Mouse (Mus musculus) kidney, postnatal 10 days (tissue): Measurements from ENCODE around the gene Zfyve21.
A peak's percentile ranks its signal among the peaks of the same experiment; 100 is the strongest.

ENCODE experiments used
- DNase-seq: peaks from one replicate; pipeline ENCODE4 v3.0.0; 2021; ENCODE audit warnings: mixed read lengths

Gene Zfyve21

GRCm38 (mm10) chr12:111813766-111814617, at the start of gene Zfyve21, which contains the start of gene Xrcc3:
Gene Zfyve21, plus strand, starts transcription at chr12:111814170.
Gene Xrcc3, minus strand, starts transcription at chr12:111813873.
- DNase-seq = peak; percentile 98

- no peak for DNase-seq
Observed at GRCm38 (mm10) chr12:111766313-111767236, 47.4 kb upstream of the Zfyve21 start.

GRCm38 (mm10) chr12:111768322-111768928, 45.5 kb upstream of the Zfyve21 start:
- no peak for DNase-seq

GRCm38 (mm10) chr12:111769306-111769705, 44.7 kb upstream of the Zfyve21 start:
- peak; percentile 86 for DNase-seq

DNA sequence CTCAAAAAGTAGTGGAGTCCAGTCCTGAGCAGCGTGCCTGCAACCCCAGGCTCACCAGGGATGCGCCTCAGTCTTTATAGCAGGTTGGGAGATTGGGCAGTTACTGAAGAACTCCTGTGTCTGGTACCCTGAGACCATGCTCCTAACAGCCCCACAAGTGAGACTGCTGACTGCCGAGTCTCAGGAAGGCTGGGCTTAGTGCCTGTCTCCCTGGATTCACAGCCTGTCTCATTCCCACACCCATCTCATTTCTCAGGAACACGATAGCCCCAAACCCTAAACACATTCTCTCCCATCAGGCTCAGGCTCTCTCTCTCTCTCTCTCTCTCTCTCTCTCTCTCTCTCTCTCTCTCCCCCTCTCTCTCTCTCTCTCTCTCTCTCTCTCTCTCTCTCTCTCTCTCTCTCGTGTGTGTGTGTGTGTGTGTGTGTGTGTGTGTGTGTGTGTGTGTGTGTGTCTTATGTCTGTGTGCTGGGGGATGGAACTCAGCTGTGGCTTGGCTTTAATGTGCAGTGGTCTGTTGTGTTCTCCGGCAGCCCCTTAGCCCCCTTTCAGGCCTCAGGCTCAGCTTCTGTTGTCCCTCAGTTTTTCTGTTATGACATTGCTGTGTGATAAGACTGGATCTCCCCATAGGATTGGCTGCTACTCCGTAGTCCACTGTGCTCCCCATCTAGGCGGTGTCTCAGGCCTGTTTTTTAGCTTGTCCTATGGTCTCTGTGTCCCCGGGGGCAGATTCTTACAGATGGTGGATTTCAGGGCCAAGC, 44.0 kb upstream of the Zfyve21 start:
- no peak for DNase-seq

- no peak for DNase-seq
Observed at GRCm38 (mm10) chr12:111770651-111771050, 43.3 kb upstream of the Zfyve21 start.

GRCm38 (mm10) chr12:111774156-111774555, 39.8 kb upstream of the Zfyve21 start:
- DNase-seq = no peak

- DNase-seq = no peak
Observed at GRCm38 (mm10) chr12:111774845-111775244, 39.1 kb upstream of the Zfyve21 start.

- DNase-seq = no peak
Observed at GRCm38 (mm10) chr12:111777919-111778318, 36.1 kb upstream of the Zfyve21 start.

- DNase-seq = no peak
Observed at GRCm38 (mm10) chr12:111779544-111779943, 34.4 kb upstream of the Zfyve21 start.

DNA sequence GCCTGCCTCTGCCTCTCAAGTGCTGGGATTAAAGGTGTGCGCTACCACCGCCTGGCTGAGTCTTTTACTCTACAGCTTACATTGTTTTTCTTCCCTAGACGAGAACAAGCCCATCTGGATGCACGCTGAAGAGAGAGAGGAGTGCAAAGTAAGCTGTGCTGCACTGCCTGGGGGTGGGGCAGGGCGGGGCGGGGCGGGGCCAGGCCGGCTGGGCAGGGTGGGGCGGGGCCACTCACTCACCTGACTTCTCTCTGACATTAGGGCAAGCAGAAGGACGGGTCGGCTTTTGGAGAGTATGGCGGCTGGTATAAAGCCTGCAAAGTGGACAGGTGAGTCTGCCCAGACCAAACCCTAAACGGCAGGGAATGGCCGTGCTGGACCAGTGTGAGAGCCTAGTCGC, 28.8 kb upstream of the Zfyve21 start:
- DNase-seq = no peak

DNA sequence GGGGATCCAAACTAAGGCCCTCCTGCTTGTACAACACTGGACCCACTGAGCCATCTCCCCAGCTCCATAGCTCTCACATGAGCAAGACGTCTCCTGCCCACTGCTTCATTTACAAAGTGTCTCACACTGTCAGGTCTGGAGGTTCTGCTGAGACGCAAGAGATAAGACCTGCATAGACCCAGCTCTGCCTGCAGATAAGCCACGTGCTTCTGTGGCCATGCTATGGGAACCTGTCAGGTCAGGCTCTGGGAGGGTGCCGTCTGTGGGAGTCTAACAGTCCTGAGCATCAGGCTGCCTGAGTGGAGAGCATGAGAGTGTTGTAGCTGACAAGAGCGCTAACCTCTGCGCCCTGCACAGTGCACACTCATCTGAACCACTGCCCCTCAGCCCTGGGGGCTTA, 27.0 kb upstream of the Zfyve21 start:
- DNase-seq = no peak

DNA sequence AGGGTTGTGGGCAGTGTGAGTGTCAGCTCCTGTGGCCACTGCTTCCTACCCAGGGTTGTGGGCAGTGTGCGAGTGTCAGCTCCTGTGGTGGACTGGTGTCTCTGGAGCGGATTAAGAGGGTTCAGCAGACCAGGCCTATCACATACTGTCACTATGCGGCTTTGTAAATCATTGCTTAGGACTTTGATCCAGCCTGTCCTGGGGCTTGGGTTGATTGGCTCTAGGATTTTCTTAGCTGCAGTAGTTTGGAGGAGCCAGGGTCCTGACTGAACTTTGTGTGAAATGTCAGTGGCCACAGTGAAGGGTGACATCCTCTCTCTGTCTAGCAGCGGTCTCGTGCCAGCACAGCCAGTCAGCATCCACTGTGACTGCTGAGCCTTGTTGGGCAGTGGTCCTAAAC, 23.9 kb upstream of the Zfyve21 start:
- peak; percentile 63 for DNase-seq

GRCm38 (mm10) chr12:111790631-111791030, 23.3 kb upstream of the Zfyve21 start:
- DNase-seq = no peak

DNA sequence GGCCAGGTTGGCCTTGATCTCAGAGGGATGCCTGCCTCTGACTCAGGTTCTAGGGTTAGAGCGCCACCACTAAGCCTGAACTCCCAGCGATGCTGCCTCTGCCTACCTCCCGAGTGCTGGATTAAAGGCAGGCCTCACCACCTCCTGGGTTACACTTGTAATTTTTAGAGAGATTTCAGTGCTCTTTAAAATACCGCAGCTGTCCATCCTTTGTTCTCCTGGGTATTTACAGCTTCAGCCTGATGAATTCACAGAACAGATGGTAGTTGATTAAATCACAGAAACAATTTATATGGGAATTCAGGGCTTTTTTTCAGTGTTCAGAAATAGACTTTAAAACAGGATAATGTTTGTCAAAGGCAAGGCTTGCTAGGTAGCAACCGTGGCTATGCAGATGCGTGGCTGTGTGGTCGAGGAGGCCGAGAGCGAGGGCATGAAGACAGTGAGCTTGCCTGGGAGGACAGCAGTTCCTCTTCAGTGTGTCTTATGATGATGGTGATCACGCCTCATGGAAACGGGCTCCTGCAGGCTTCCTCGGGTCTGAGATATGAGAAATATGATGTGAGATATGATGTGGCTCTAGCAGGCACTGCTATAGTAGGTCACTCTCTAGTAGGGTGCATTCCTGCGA, 22.4 kb upstream of the Zfyve21 start:
- DNase-seq = no peak

- DNase-seq = peak; percentile 76
Observed at GRCm38 (mm10) chr12:111794102-111794501, 19.9 kb upstream of the Zfyve21 start.

- DNase-seq = no peak
Observed at GRCm38 (mm10) chr12:111794526-111795179, 19.3 kb upstream of the Zfyve21 start.

DNA sequence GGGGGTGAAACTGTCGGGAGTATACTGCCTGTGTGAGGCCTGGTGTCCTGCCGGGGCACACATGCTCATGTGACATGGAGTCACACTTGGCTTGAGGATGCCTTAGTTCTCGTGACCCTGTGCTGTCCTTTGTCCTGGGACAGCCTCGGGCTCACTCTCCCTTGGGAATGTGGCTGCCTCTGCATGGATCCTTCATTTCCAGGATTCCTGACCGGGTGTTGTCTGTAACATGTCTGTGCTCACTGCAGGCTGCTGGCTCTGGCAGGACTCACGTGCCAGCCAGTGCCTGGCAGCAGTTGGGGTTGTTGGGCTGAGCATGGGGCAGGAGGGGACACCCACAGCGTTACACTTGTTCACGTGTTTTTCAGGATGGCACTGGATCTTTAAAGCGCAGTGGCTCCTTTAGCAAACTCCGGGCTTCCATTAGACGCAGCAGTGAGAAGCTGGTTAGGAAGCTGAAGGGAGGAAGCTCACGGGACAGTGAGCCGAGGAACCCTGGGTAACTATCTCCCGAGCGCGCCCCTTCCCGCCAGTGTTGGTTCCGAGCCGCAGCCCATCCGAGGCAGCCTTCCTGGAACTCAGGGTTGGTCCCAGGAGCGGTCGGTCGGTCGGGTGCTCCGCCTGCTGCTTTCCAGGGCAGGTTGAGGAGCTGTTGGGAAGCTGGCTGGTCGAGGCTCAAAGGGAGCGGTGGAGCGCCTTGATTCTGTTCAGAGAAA, 18.6 kb upstream of the Zfyve21 start:
- DNase-seq = peak; percentile 56

DNA sequence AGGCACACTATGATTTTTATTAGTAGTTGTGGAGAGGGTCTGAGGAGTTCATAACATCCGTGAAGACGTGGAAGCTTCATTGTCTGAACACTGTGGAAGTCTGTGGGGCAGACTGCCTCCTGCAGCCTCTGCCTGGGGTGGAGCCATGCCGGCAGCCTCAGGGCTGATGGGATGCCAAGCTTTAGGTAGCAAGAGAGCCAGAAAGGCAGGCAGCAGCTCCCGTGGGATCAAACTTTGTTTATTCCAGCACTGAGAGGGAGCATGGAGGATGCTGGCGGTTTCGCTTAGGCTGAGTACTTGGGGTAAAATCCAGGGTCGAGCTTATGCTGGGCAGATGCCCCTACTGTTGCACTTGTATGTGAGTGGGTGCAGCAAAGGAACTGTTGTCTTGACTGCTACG, 16.7 kb upstream of the Zfyve21 start:
- no peak for DNase-seq

DNA sequence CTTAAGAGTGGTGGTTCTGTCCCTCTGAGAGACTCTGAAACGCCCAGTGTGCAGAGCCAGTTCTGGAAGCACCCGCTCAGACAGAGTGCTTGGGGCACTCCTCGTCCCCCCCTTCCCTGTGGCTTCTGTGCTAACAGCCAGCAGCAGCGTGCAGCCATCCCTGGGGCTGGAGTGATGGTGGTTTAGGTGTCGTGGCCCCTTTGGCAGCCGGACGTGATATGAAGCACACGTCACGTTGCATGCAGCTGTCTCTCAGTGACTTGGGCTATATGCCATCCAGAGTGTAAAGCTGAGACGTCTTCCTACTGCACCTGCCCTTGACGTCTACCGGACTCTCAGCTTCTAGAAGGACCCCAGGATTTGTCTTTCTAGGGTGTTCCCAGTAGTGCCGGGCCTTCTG, 15.5 kb upstream of the Zfyve21 start:
- no peak for DNase-seq
